Mouse (Mus musculus): ENCODE measurements around the gene Phtf1. TPM values are rescaled to one million over a fixed set of nuclear protein-coding genes. Genes with fewer than 3 reads are reported as not detected.

Gene Phtf1
- polyA plus RNA-seq, 1 experiment, result 7.8 TPM

GRCm38 (mm10) chr3:103971157-103971556, 3.2 kb downstream of the Phtf1 start:
- 80% methylated on average over 2 of the region's 2 CpGs for WGBS
- Histone ChIP-seq H3K4me1 (ENCODE audit: control insufficient read depth, insufficient read depth, low read length) (peaks cover 6% of the 10 kb centered on the region), H3K4me3 (replicated peaks; ENCODE audit: extremely low read depth, low read depth, low read length) (no peak overlapping the region)
- no peak for DNase-seq
- no peak for TF ChIP-seq CTCF (IDR thresholded peaks at IDR 0.05; ENCODE audit: insufficient read depth, low read length)
- no peak for TF ChIP-seq POLR2A (IDR thresholded peaks at IDR 0.05; ENCODE audit: borderline replicate concordance, extremely low read depth, low read depth, low read length)

GRCm38 (mm10) chr3:103984556-103984955, 16.6 kb downstream of the Phtf1 start:
- no peak for TF ChIP-seq CTCF (IDR thresholded peaks at IDR 0.05; ENCODE audit: insufficient read depth, low read length)
- TF ChIP-seq POLR2A (IDR thresholded peaks at IDR 0.05; ENCODE audit: borderline replicate concordance, extremely low read depth, low read depth, low read length), result no peak
- H3K4me1 ChIP-seq (ENCODE audit: control insufficient read depth, insufficient read depth, low read length), result no peaks in the 10 kb centered on the region; the same call in 1 of the 2 replicates
- WGBS, result 71% methylated on average over 4 of the region's 4 CpGs
- H3K4me3 ChIP-seq (replicated peaks; ENCODE audit: extremely low read depth, low read depth, low read length), result no peak overlapping the region
- DNase-seq, result no peak

- WGBS, result 91% methylated on average over 2 of the region's 2 CpGs
Observed at GRCm38 (mm10) chr3:103985194-103985593, 17.3 kb downstream of the Phtf1 start.

GRCm38 (mm10) chr3:103987831-103988432, 20.0 kb downstream of the Phtf1 start:
- DNase-seq, result no peak
- no peak for TF ChIP-seq CTCF (IDR thresholded peaks at IDR 0.05; ENCODE audit: insufficient read depth, low read length)
- no peak for TF ChIP-seq POLR2A (IDR thresholded peaks at IDR 0.05; ENCODE audit: borderline replicate concordance, extremely low read depth, low read depth, low read length)

More at GRCm38 (mm10) chr3:103985194-103985593, 17.3 kb downstream of the Phtf1 start:
- DNase-seq, result no peak
- Histone ChIP-seq H3K4me1 (ENCODE audit: control insufficient read depth, insufficient read depth, low read length) (no peaks in the 10 kb centered on the region; the same call in 1 of the 2 replicates), H3K4me3 (replicated peaks; ENCODE audit: extremely low read depth, low read depth, low read length) (no peak overlapping the region)
- no peak for TF ChIP-seq CTCF (IDR thresholded peaks at IDR 0.05; ENCODE audit: insufficient read depth, low read length)
- TF ChIP-seq POLR2A (IDR thresholded peaks at IDR 0.05; ENCODE audit: borderline replicate concordance, extremely low read depth, low read depth, low read length), result no peak

GRCm38 (mm10) chr3:103989352-103989751, 21.4 kb downstream of the Phtf1 start:
- no peak for TF ChIP-seq CTCF (IDR thresholded peaks at IDR 0.05; ENCODE audit: insufficient read depth, low read length)
- no peak for TF ChIP-seq POLR2A (IDR thresholded peaks at IDR 0.05; ENCODE audit: borderline replicate concordance, extremely low read depth, low read depth, low read length)
- H3K4me1 ChIP-seq (ENCODE audit: control insufficient read depth, insufficient read depth, low read length), result no peaks in the 10 kb centered on the region; the same call in 1 of the 2 replicates
- no peak for DNase-seq
- no peak overlapping the region for H3K4me3 ChIP-seq (replicated peaks; ENCODE audit: extremely low read depth, low read depth, low read length)
- 85% methylated on average over 4 of the region's 4 CpGs for WGBS

More at GRCm38 (mm10) chr3:103987831-103988432, 20.0 kb downstream of the Phtf1 start:
- Histone ChIP-seq H3K4me1 (ENCODE audit: control insufficient read depth, insufficient read depth, low read length) (no peaks in the 10 kb centered on the region; the same call in 1 of the 2 replicates), H3K4me3 (replicated peaks; ENCODE audit: extremely low read depth, low read depth, low read length) (no peak overlapping the region)
- 47% methylated on average over 5 of the region's 5 CpGs for WGBS

GRCm38 (mm10) chr3:103991271-103991670, 23.4 kb downstream of the Phtf1 start:
- Histone ChIP-seq H3K4me3 (replicated peaks; ENCODE audit: extremely low read depth, low read depth, low read length) (no peak overlapping the region), H3K4me1 (ENCODE audit: control insufficient read depth, insufficient read depth, low read length) (no peaks in the 10 kb centered on the region; the same call in 1 of the 2 replicates)
- no peak for TF ChIP-seq POLR2A (IDR thresholded peaks at IDR 0.05; ENCODE audit: borderline replicate concordance, extremely low read depth, low read depth, low read length)
- TF ChIP-seq CTCF (IDR thresholded peaks at IDR 0.05; ENCODE audit: insufficient read depth, low read length), result no peak
- no peak for DNase-seq
- 89% methylated on average over 3 of the region's 3 CpGs for WGBS

GRCm38 (mm10) chr3:103998724-103999123, 30.8 kb downstream of the Phtf1 start:
- 88% methylated on average over 4 of the region's 4 CpGs for WGBS
- no peak for TF ChIP-seq POLR2A (IDR thresholded peaks at IDR 0.05; ENCODE audit: borderline replicate concordance, extremely low read depth, low read depth, low read length)
- no peak for TF ChIP-seq CTCF (IDR thresholded peaks at IDR 0.05; ENCODE audit: insufficient read depth, low read length)
- DNase-seq, result no peak
- no peaks in the 10 kb centered on the region for H3K4me1 ChIP-seq (ENCODE audit: control insufficient read depth, insufficient read depth, low read length)
- no peak overlapping the region for H3K4me3 ChIP-seq (replicated peaks; ENCODE audit: extremely low read depth, low read depth, low read length)

- DNase-seq, result no peak
- TF ChIP-seq POLR2A (IDR thresholded peaks at IDR 0.05; ENCODE audit: borderline replicate concordance, extremely low read depth, low read depth, low read length) (no peak), CTCF (IDR thresholded peaks at IDR 0.05; ENCODE audit: insufficient read depth, low read length) (no peak)
- no peaks in the 10 kb centered on the region for H3K4me1 ChIP-seq (ENCODE audit: control insufficient read depth, insufficient read depth, low read length)
- H3K4me3 ChIP-seq (replicated peaks; ENCODE audit: extremely low read depth, low read depth, low read length), result no peak overlapping the region
- 82% methylated on average over 8 of the region's 8 CpGs for WGBS
Observed at GRCm38 (mm10) chr3:104006896-104007466, 39.1 kb downstream of the Phtf1 start.

GRCm38 (mm10) chr3:104007479-104007878, 39.6 kb downstream of the Phtf1 start:
- TF ChIP-seq CTCF (IDR thresholded peaks at IDR 0.05; ENCODE audit: insufficient read depth, low read length) (no peak), POLR2A (IDR thresholded peaks at IDR 0.05; ENCODE audit: borderline replicate concordance, extremely low read depth, low read depth, low read length) (no peak)
- Histone ChIP-seq H3K4me3 (replicated peaks; ENCODE audit: extremely low read depth, low read depth, low read length) (no peak overlapping the region), H3K4me1 (ENCODE audit: control insufficient read depth, insufficient read depth, low read length) (no peaks in the 10 kb centered on the region)
- 63% methylated on average over 8 of the region's 8 CpGs for WGBS
- DNase-seq, result no peak
